Mouse (Mus musculus) testis, adult 2 months (tissue): ENCODE measurements around the gene Actc1.

Source experiments
- CTCF ChIP-seq: fragments of 200-500 bp; IDR thresholded peaks from 2 replicates; pipeline ENCODE4 v1.5.1; 2012; ENCODE audit warnings: low read depth, mild to moderate bottlenecking, inconsistent platforms, low read length, moderate library complexity; ENCODE audit not compliant: control insufficient read depth, insufficient read depth, insufficient replicate concordance
- POLR2A ChIP-seq: fragments of 200-500 bp; IDR thresholded peaks from 2 replicates; pipeline ENCODE4 v1.6.1; 2012; ENCODE audit warnings: low read depth, mild to moderate bottlenecking, inconsistent platforms, low read length, moderate library complexity; ENCODE audit not compliant: control insufficient read depth

- no peak for TF ChIP-seq CTCF
- no peak for TF ChIP-seq POLR2A
Observed at GRCm38 (mm10) chr2:114020210-114020563, 33.2 kb downstream of the Actc1 start.
